Mouse (Mus musculus) naive thymus-derived CD4-positive, alpha-beta T cell, adult 2 months (primary cell): ENCODE data around the gene Atf6b.

Experiments used
- DNase-seq: peaks from one replicate; pipeline ENCODE4 v3.0.0-alpha.2; 2011; ENCODE audit warnings: low read depth

Atf6b gene

GRCm38 (mm10) chr17:34699575-34700408, 52.8 kb downstream of the Atf6b start:
- DNase-seq, result no peak

- DNase-seq, result no peak
Observed at GRCm38 (mm10) chr17:34700671-34701071, 53.7 kb downstream of the Atf6b start.
